Mouse (Mus musculus): ENCODE data around the gene Tead3.

DNA sequence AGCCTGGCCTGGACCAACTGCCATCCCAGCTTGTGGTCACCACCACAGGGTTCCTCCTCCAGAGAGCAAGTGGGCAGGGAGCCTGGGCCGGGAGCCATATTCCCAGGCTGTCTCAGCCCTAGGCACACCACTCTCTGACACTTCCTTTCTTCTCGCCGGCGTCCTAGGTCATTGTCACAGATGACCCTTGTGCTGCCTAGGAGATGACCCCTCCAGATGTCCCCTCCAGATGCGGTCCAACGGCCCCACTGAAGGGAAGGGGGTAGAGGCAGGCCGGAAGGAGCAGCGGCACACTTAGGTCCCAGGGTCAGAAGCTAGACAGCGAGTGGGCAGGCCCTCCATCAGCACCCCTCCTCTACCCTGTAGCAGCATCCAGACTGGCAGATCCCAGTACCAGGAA lies 50.3 kb downstream of the Tead3 start:
- TF ChIP-seq POLR2A (IDR thresholded peaks at IDR 0.05; ENCODE audit: borderline replicate concordance, low read depth, low read length): no peak
- TF ChIP-seq CTCF (IDR thresholded peaks at IDR 0.05; ENCODE audit: low read depth, low read length): no peak

Data from bone marrow macrophage, adult 2 months (primary cell).